Mouse (Mus musculus) thymus, adult 18-20 months (tissue): ENCODE measurements around the gene Nr5a2.
"Not testable (repeated sequence)": the region's sequence is repeated elsewhere in the genome, so short reads cannot be mapped to it uniquely, and the experiment has no call there.

Source experiments
- DNase-seq, 2 experiments: peaks; one replicate each; pipeline ENCODE4 v3.0.0; 2022; ENCODE audit warnings: mixed read lengths in 2 of 2

The Nr5a2 gene

DNA sequence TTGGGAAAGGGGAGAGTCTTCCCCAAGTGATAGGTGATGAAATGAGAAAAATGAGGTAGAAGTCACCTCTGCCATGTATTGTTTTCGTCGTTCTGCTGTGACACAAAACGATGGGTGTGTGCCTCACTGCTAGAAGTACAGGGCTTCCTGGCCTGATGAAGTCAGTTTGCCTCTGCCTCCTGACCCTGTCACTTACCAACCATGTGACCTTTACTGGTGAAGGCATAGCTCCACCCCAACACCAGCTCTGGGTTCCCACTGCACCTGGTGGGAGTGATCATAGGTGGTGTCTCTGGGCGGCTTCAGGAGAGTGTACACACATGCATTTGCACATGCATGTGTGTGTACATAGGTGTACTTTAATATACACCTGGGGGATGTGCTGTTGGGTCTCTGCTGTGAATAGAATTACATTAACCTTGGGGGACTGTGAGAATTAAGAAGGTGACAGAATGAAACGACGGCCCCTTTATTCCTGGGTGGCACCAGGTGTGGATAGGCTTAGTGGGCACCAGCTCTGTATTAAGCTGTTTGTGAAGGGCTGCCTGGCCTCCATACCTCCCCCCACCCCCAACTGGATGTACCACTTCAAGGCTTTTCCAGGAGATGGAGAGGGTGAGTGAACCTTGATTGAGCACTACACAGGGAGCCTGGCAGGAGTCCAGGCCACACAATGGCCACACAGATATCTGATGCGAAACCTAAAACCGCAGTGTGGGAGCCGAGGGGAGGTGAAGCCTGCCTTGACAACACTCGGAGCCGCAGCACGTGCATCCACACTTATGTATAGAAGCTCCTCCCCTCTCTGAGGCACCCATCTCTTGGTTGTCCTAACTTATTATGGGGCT is 127.7 kb downstream of the Nr5a2 start:
- DNase-seq, result no peak

DNA sequence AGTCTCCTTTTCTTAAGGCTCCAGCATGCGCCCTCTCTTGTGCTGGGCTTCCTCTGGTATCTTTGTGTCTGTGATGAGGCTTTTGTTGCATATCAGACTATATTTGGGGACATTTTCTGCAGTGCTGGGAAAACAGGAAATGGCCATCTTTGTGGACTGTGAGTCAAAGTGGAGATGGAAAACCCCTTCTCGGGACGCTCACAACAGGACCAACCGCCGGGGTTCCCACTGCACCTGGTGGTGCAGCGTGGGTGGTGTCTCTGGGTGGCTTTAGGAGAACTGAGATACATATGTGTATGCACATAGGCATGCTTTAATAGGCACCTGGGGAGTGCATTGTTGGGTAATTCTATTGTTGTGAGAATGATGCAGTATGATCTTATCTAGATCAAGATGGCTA is 129.3 kb downstream of the Nr5a2 start:
- DNase-seq, result no peak

DNA sequence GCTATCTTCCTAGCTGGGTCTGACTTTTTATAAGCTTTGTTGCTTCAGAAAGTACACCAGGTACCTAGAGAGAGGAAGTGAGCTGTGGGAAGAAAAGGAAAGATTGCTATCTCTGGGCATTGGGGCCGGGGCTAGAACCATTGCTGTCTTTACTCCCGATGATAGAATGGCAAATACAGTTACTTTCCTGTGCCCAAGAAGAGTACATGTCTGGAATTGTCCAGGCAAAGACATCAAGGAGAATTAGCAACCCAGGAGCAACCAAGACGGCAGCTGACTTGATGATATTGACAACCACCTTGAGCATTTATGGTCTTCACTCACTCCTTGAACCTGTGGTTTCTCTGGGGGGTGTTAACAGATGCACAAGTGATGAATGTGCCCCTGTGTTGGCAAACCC is 130.3 kb downstream of the Nr5a2 start:
- DNase-seq, result no peak

DNA sequence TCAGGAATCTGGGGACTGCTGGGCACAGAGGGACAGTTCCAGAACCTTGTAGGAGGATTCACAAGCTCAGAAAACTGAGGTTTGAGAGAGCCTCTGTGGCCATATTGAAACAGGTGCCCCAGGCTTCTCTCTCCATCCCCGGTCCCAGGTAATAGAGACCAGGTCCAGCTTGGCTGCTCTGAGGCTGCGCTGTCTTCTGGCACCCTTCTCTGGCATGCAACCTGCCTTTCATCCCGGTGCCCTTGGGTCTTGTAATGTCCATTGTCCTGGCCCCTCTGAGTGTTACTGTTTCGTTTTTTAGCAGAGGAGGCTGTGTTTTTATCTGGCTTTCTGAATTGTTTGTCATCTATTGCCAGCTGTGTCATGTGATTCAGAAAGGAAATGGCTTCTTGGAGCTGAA is 136.4 kb downstream of the Nr5a2 start:
- no peak for DNase-seq

DNA sequence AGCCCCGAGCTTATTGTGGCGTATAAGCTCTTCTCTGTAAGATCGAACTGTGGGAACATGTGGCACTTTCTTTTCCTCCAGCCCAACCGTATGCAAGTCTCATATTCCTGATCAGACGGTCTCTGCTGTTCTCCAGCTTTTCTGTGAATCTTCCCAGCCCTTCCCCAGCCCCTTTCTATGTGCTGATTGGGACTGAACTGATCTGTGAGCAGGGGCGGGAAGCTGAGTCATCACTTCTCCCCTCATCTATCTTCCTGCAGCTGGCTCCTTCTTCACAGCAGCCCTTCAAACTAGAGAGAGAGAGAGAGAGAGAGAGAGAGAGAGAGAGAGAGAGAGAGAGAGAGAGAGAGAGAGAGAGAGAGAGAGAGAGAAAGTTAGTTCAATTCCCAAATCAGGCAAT is 159.6 kb downstream of the Nr5a2 start:
- no peak for DNase-seq

DNA sequence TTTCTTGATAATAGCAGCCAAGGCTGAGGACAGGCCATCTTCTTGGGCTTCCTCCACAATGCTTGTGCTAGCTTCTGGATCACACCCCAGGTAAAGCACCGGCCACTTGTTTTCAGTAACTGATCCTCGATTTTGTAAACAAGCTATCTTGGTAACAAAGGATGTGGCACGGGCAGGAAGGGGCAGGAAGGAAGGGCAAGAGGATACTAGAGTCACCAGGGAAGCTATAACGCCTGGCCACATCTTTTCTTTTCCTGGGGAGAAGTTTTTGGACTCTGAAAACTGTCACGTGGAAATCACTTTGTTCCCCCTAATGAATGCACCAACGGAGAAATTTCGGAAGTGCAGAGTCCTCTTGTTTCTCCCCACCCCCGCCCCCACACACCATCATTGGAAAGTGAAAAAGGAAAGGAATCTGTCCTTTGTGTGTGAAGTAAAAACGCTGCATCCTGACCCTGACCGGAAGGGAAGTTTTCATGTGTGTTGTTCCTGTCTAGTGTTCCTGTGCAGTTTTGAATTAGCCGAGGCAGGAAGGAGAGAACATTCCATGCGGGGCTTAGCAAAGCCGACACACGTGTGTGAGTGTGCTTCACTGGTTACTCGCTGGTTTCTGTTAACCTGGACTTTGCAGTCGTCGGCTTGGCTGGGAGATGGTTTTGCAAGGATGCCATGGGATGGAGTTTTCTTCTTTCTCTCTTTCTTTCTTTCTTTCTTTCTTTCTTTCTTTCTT is 163.7 kb downstream of the Nr5a2 start:
- DNase-seq, result no peak

GRCm38 (mm10) chr1:136792957-136793883 is 167.0 kb downstream of the Nr5a2 start:
- DNase-seq, result not testable (repeated sequence)
